Mouse (Mus musculus) CH12.LX (cell line): ENCODE data around the gene Pabpn1l. TPM values are rescaled to one million over a fixed set of nuclear protein-coding genes. Genes with fewer than 3 reads are reported as not detected.

ENCODE experiments used
- DNase-seq: peaks from one replicate; pipeline ENCODE4 v3.0.0-alpha.2; 2013; ENCODE audit errors: extremely low read depth
- H3K27ac ChIP-seq: 2 replicates; pipeline ENCODE4 v1.5.1; 2012; ENCODE audit warnings: low read depth, mild to moderate bottlenecking, control low read depth, moderate library complexity; ENCODE audit not compliant: insufficient read depth
- H3K27me3 ChIP-seq: replicated peaks from 2 replicates; pipeline ENCODE3; 2012; ENCODE audit warnings: inconsistent platforms
- H3K36me3 ChIP-seq, 2 experiments: replicated peaks in 1 of 2; 2 replicates each; pipeline versions ENCODE3 to v1.6.1; 2012; ENCODE audit warnings: inconsistent platforms in 1 of 2, low read length in 1 of 2, mild to moderate bottlenecking in 1 of 2, mixed read lengths in 1 of 2, moderate library complexity in 1 of 2; ENCODE audit not compliant: control insufficient read depth in 1 of 2, insufficient read depth in 1 of 2
- H3K4me1 ChIP-seq, 2 experiments: 2 replicates each; pipeline ENCODE4 v1.6.1; 2012; ENCODE audit warnings: inconsistent platforms in 1 of 2, moderate library complexity in 1 of 2; ENCODE audit not compliant: insufficient read depth in 2 of 2, control insufficient read depth in 1 of 2
- H3K4me2 ChIP-seq: 2 replicates; pipeline ENCODE4 v1.6.1; 2012; ENCODE audit warnings: low read depth, mild to moderate bottlenecking, control low read depth; ENCODE audit not compliant: poor library complexity, insufficient read depth, severe bottlenecking
- H3K4me3 ChIP-seq, 3 experiments: fragments of 150-350 bp in 1 of 3; sonication (generic) in 1 of 3; replicated peaks in 1 of 3; 2 replicates each; pipeline versions ENCODE3 to v1.5.1; 2011 to 2012; ENCODE audit warnings: low read depth in 2 of 3, low read length in 2 of 3, mild to moderate bottlenecking in 2 of 3, moderate library complexity in 2 of 3, control low read depth in 1 of 3, improper control_type of control experiment in 1 of 3, inconsistent platforms in 1 of 3, mixed read lengths in 1 of 3; ENCODE audit not compliant: poor library complexity in 1 of 3
- H3K79me2 ChIP-seq: replicated peaks from 2 replicates; pipeline ENCODE4 v1.6.1; 2012; ENCODE audit warnings: mild to moderate bottlenecking, moderate library complexity; ENCODE audit not compliant: control insufficient read depth, poor library complexity, insufficient read depth, severe bottlenecking; ENCODE audit errors: extremely low read depth
- H3K9ac ChIP-seq: 2 replicates; pipeline ENCODE4 v1.6.1; 2012; ENCODE audit warnings: low read depth, mild to moderate bottlenecking, control low read depth, moderate library complexity; ENCODE audit not compliant: insufficient read depth
- H3K9me3 ChIP-seq: replicated peaks from 2 replicates; pipeline ENCODE3; 2012; ENCODE audit warnings: low read length, inconsistent platforms, mixed read lengths
- BHLHE40 ChIP-seq: IDR thresholded peaks from 2 replicates; pipeline ENCODE4 v1.6.1; 2011; ENCODE audit warnings: mild to moderate bottlenecking, low read depth, low read length, improper control_type of control experiment
- E2F4 ChIP-seq: IDR thresholded peaks from 2 replicates; pipeline ENCODE4 v1.6.1; 2011; ENCODE audit warnings: low read depth, low read length, improper control_type of control experiment; ENCODE audit not compliant: insufficient replicate concordance
- EP300 ChIP-seq: IDR thresholded peaks from 2 replicates; pipeline ENCODE4 v1.6.1; 2011; ENCODE audit warnings: low read length, improper control_type of control experiment
- ETS1 ChIP-seq: conservative IDR thresholded peaks from 2 replicates; pipeline ENCODE4 v1.6.1; 2012; ENCODE audit warnings: low read depth, mild to moderate bottlenecking, inconsistent platforms, low read length, improper control_type of control experiment, moderate library complexity
- GABPA ChIP-seq: IDR thresholded peaks from 2 replicates; pipeline ENCODE4 v1.6.1; 2012; ENCODE audit warnings: low read depth, low read length, improper control_type of control experiment, inconsistent platforms; ENCODE audit not compliant: insufficient replicate concordance
- IRF4 ChIP-seq: IDR thresholded peaks from 2 replicates; pipeline ENCODE4 v1.6.1; 2014; ENCODE audit warnings: low read depth, mild to moderate bottlenecking, inconsistent platforms, low read length, improper control_type of control experiment
- KAT2A ChIP-seq: IDR thresholded peaks from 2 replicates; pipeline ENCODE4 v1.6.1; 2012; ENCODE audit warnings: low read length, improper control_type of control experiment, inconsistent platforms; ENCODE audit not compliant: insufficient replicate concordance
- MAFK ChIP-seq: IDR thresholded peaks from 2 replicates; pipeline ENCODE4 v1.6.1; 2011; ENCODE audit warnings: low read length, improper control_type of control experiment; ENCODE audit not compliant: insufficient replicate concordance
- MEF2A ChIP-seq: IDR thresholded peaks from 2 replicates; pipeline ENCODE4 v1.6.1; 2014; ENCODE audit warnings: low read depth, mild to moderate bottlenecking, inconsistent platforms, low read length, improper control_type of control experiment, borderline replicate concordance
- MYC ChIP-seq: IDR thresholded peaks from 2 replicates; pipeline ENCODE4 v1.6.1; 2011; ENCODE audit warnings: low read depth, mild to moderate bottlenecking, improper control_type of control experiment, low read length
- NRF1 ChIP-seq: IDR thresholded peaks from 2 replicates; pipeline ENCODE4 v1.6.1; 2014; ENCODE audit warnings: low read depth, mild to moderate bottlenecking, inconsistent platforms, low read length, improper control_type of control experiment, moderate library complexity
- SMC3 ChIP-seq: IDR thresholded peaks from 2 replicates; pipeline ENCODE4 v1.6.1; 2011; ENCODE audit warnings: low read depth, low read length, improper control_type of control experiment
- TBP ChIP-seq: conservative IDR thresholded peaks from 2 replicates; pipeline ENCODE4 v1.6.1; 2011; ENCODE audit warnings: low read depth, low read length, improper control_type of control experiment
- UBTF ChIP-seq: IDR thresholded peaks from 2 replicates; pipeline ENCODE4 v1.6.1; 2012; ENCODE audit warnings: low read depth, mild to moderate bottlenecking, inconsistent platforms, low read length, improper control_type of control experiment, moderate library complexity
- USF1 ChIP-seq: IDR thresholded peaks from 2 replicates; pipeline ENCODE4 v1.6.1; 2014; ENCODE audit warnings: low read depth, mild to moderate bottlenecking, inconsistent platforms, low read length, improper control_type of control experiment
- USF2 ChIP-seq: conservative IDR thresholded peaks from 2 replicates; pipeline ENCODE4 v1.6.1; 2011; ENCODE audit warnings: low read depth, low read length, improper control_type of control experiment
- ZKSCAN1 ChIP-seq: IDR thresholded peaks from 2 replicates; pipeline ENCODE4 v1.6.1; 2012; ENCODE audit warnings: low read depth, inconsistent platforms, low read length, improper control_type of control experiment, borderline replicate concordance
- ZNF384 ChIP-seq: IDR thresholded peaks from 2 replicates; pipeline ENCODE4 v1.6.1; 2012; ENCODE audit warnings: low read depth, low read length, improper control_type of control experiment, inconsistent platforms
- dilution Hi-C: fragments of 300-500 bp; cut with MboI; formaldehyde crosslinking; loops from 2 replicates; pipeline ENCODE4 v1.14.3; 2020; ENCODE audit warnings: low sequenced_read_pairs; ENCODE audit not compliant: extremely low pct_unique_long_range_greater_than_20kb, extremely low pct_ligation_motif_present
- in situ Hi-C: fragments of 300-500 bp; cut with MboI; formaldehyde crosslinking; loops from 3 replicates; pipeline ENCODE4 v1.14.3; 2019; ENCODE audit warnings: low sequenced_read_pairs, low pct_ligation_motif_present, low pct_unique_long_range_greater_than_20kb, mixed read lengths
- polyA plus RNA-seq: library from polyadenylated mRNA; unstranded; fragments of >175 nt; gene quantifications from 2 replicates; pipeline ENCODE4 v1.2.1, GENCODE M21; 2012; ENCODE audit warnings: low read depth; ENCODE audit not compliant: insufficient read length
- total RNA-seq, 2 experiments: library from RNA; depleted of rRNA; stranded (reverse); fragments of 300-350 nt in 1 of 2; fragments of >200 nt in 1 of 2; gene quantifications; 2 replicates each; pipeline ENCODE4 v1.2.3; 2012 to 2014

Gene Pabpn1l
- total and polyA plus RNA-seq, 3 experiments, result not detected

DNA sequence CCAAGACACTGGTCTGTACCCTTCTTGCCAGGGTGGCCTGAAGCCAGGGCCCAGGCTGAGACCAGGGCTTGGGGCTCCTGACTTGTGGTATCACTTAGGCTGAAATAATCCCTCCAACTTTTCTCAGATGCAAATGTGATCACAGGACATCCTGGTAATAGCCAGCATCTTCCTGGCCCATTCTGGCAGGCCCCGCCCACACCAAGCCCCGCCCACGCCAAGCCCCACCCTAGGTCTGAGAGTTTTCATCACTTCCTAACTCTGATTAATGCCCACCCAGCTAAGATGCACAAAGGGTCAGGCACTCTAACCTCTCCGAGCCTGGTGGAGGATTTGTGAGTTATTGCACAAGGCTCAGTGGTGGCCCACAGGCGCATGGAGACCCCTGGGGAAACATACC, 2.1 kb downstream of the Pabpn1l start:
- Histone ChIP-seq H3K4me3 (peak overlapping the region in 1 of 3 experiments; percentile 16), H3K9me3 (no peaks in the 10 kb centered on the region), H3K4me1 (peaks cover 0 to 39% of the 10 kb centered on the region in 2 experiments; a peak in 3 of 4 replicates), H3K79me2 (no peaks in the 10 kb centered on the region), H3K27ac (no peak overlapping the region), H3K27me3 (no peaks in the 10 kb centered on the region), H3K9ac (no peak overlapping the region), H3K4me2 (no peak overlapping the region), H3K36me3 (peaks cover 0 to 14% of the 10 kb centered on the region in 2 experiments)
- in situ Hi-C loops (loop anchor here (5.0 kb wide), 1 partner anchor 207 kb away; no protein-coding TSS in a partner anchor), dilution Hi-C loops (no loop called here)
- no peak for TF ChIP-seq MYC
- TF ChIP-seq ZNF384, result no peak
- no peak for TF ChIP-seq MAFK
- no peak for TF ChIP-seq ZKSCAN1
- no peak for TF ChIP-seq KAT2A
- TF ChIP-seq GABPA, result no peak
- TF ChIP-seq TBP, result no peak
- TF ChIP-seq UBTF, result no peak
- TF ChIP-seq EP300, result no peak
- TF ChIP-seq IRF4, result no peak
- TF ChIP-seq SMC3, result no peak
- TF ChIP-seq E2F4, result no peak
- no peak for TF ChIP-seq MEF2A
- no peak for DNase-seq

DNA sequence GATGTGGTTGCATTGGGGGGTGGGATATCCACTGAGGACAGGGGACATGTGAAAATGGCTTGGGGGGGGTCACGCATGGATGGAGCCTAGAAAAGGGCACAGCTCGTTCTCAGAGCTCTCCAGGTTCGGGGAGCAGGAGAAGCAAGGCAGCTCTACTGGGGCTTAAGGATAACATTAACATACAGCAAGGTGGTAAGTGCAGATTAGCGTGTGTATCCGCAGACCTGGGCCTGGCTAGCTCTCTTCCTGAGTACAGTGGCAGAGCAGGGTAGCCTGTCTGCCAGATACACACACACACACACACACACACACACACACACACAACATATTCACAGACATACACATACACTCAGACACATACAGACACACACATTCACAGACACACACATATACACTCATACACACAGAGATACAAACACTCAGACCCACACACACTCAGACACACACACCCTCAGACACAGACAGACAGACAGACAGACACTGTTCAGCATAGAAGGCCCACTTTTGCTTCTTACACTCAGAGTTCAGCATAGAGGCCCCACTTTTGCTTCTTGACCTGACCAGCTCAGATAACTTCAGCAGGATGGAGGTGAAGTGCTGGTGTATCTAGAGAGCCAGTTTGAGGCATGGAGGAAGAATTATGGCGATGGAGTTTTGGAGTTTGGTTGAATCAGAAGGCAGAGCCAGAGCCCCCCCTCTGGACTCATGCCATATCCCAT, 3.7 kb downstream of the Pabpn1l start:
- H3K9ac ChIP-seq, result no peak overlapping the region
- peaks cover 5 to 27% of the 10 kb centered on the region in 2 experiments for H3K36me3 ChIP-seq
- H3K4me2 ChIP-seq, result no peak overlapping the region
- no peaks in the 10 kb centered on the region for H3K27me3 ChIP-seq
- no peaks in the 10 kb centered on the region for H3K79me2 ChIP-seq
- no peak for DNase-seq
- dilution Hi-C loops, result no loop called here
- H3K4me3 ChIP-seq, result no peak overlapping the region
- no peak for TF ChIP-seq ETS1
- TF ChIP-seq NRF1, result no peak
- no peak for TF ChIP-seq USF1
- no peak for TF ChIP-seq ZKSCAN1
- no peak for TF ChIP-seq USF2
- TF ChIP-seq IRF4, result no peak
- TF ChIP-seq BHLHE40, result no peak
- H3K27ac ChIP-seq, result no peak overlapping the region
- in situ Hi-C loops, result no loop called here
- H3K9me3 ChIP-seq, result no peaks in the 10 kb centered on the region
- H3K4me1 ChIP-seq, result peaks cover 0 to 24% of the 10 kb centered on the region in 2 experiments; a peak in 2 of 4 replicates
